19 mouse cellular contexts compared by ENCODE assay signal in the genomic region with DNA sequence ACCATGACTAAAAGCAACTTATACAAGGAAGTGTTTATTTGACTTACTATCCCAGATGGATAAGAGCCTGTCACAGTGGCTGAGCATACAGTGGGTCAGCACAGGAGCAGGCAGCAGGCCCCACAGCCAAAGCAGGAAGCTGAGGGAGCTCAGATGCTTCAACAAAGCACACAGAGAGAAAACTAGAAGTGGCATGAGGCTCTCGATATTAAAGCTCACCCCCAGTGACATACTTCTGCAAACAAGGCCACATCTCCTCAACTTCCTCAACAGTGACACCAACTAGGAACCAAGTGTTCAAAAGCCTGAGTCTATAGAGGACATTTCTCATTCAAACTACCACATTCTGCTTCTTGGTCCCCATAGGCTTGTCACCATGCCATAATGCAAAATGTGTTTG. TPM values are rescaled to one million over a fixed set of nuclear protein-coding genes. Genes with fewer than 3 reads are reported as not detected.
"Had no signal": no experiment of that assay in that cellular context is flagged by ENCODE, and none has a peak within 500 bp of the region (broad histone marks: within the 10 kb centered on the region; RNA-seq: fewer than 3 reads in every experiment).

No protein-coding gene starts in this region.

- DNase-seq: kidney, adult 2 months; kidney, postnatal 14 days; liver, embryonic 13.5 days; liver, postnatal 0 days; right cerebral cortex, adult 18-20 months; right cerebral cortex, postnatal 25 days; thymus, postnatal 36 days had no signal

- H3K4me1 ChIP-seq: kidney, embryonic 15.5 days; limb, embryonic 10.5 days; liver, embryonic 13.5 days; megakaryocyte, embryonic 14.5 days had no signal

- ATAC-seq: liver, postnatal 0 days had no signal

- H3K4me3 ChIP-seq: kidney, embryonic 15.5 days; limb, embryonic 10.5 days; liver, embryonic 13.5 days; megakaryocyte, embryonic 14.5 days; myocyte; neural tube, embryonic 15.5 days had no signal

RNA-seq across cellular contexts. Expression of gene Tgm6, which starts 17.5 kb away (rescaled TPM):
- polyA plus RNA-seq: kidney, adult 2 months; kidney, embryonic 15.5 days; large intestine, adult 2 months; limb, embryonic 10.5 days; liver, embryonic 13.5 days; liver, postnatal 0 days; lung, embryonic 16.5 days; midbrain, embryonic 11.5 days; myocyte; neural tube, embryonic 11.5 days; small intestine, adult 2 months; stomach, embryonic 16.5 days; thymus, postnatal 0 days had no signal
